Mouse (Mus musculus): ENCODE measurements around the gene Gstp2.
A peak's percentile ranks its signal among the peaks of the same experiment; 100 is the strongest.
"Not testable (repeated sequence)": the region's sequence is repeated elsewhere in the genome, so short reads cannot be mapped to it uniquely, and the experiment has no call there.

The Gstp2 gene

GRCm38 (mm10) chr19:4068717-4069410, 23.0 kb upstream of the Gstp2 start:
- DNase-seq: no peak

GRCm38 (mm10) chr19:4068242-4068641, 22.4 kb upstream of the Gstp2 start:
- not testable (repeated sequence) for DNase-seq

- DNase-seq: no peak
Observed at GRCm38 (mm10) chr19:4066877-4067276, 21.1 kb upstream of the Gstp2 start.

- DNase-seq: no peak
Observed at GRCm38 (mm10) chr19:4066280-4066679, 20.5 kb upstream of the Gstp2 start.

- DNase-seq: peak; percentile 2
Observed at GRCm38 (mm10) chr19:4064501-4064900, 18.7 kb upstream of the Gstp2 start.

- not testable (repeated sequence) for DNase-seq
Observed at GRCm38 (mm10) chr19:4063357-4063756, 17.5 kb upstream of the Gstp2 start.

GRCm38 (mm10) chr19:4060899-4061465, 15.2 kb upstream of the Gstp2 start:
- no peak for DNase-seq

GRCm38 (mm10) chr19:4060044-4060898, 14.4 kb upstream of the Gstp2 start:
- DNase-seq: not testable (repeated sequence)

- DNase-seq: peak; percentile 49
Observed at GRCm38 (mm10) chr19:4059069-4059740, 13.4 kb upstream of the Gstp2 start, which contains the start of gene Gstp3. Gstp3 (minus strand) TSS chr19:4059569.

GRCm38 (mm10) chr19:4058581-4058980, 12.8 kb upstream of the Gstp2 start:
- DNase-seq: no peak

GRCm38 (mm10) chr19:4057962-4058361, 12.1 kb upstream of the Gstp2 start:
- no peak for DNase-seq

GRCm38 (mm10) chr19:4057389-4057788, 11.6 kb upstream of the Gstp2 start:
- DNase-seq: no peak

GRCm38 (mm10) chr19:4056727-4057126, 10.9 kb upstream of the Gstp2 start:
- no peak for DNase-seq

- no peak for DNase-seq
Observed at GRCm38 (mm10) chr19:4055947-4056693, 10.3 kb upstream of the Gstp2 start.

GRCm38 (mm10) chr19:4055216-4055946, 9.6 kb upstream of the Gstp2 start:
- no peak for DNase-seq

GRCm38 (mm10) chr19:4054613-4055012, 8.8 kb upstream of the Gstp2 start:
- no peak for DNase-seq

- DNase-seq: no peak
Observed at GRCm38 (mm10) chr19:4052516-4053030, 6.8 kb upstream of the Gstp2 start.

GRCm38 (mm10) chr19:4051741-4052515, 6.1 kb upstream of the Gstp2 start:
- DNase-seq: peak; percentile 93

- peak; percentile 52 for DNase-seq
Observed at GRCm38 (mm10) chr19:4051016-4051415, 5.2 kb upstream of the Gstp2 start.

- not testable (repeated sequence) for DNase-seq
Observed at GRCm38 (mm10) chr19:4049069-4049468, 3.2 kb upstream of the Gstp2 start.

GRCm38 (mm10) chr19:4047859-4048258, 2.0 kb upstream of the Gstp2 start:
- peak; percentile 94 for DNase-seq

All from thymus, postnatal 4 days (tissue).